Mouse (Mus musculus): ENCODE results near the gene Thbs2.
"Not testable (repeated sequence)": the region's sequence is repeated elsewhere in the genome, so short reads cannot be mapped to it uniquely, and the experiment has no call there.

Gene Thbs2

GRCm38 (mm10) chr17:14628901-14629300, 65.1 kb downstream of the Thbs2 start:
- no peak for ATAC-seq (ENCODE audit: low TSS enrichment)

GRCm38 (mm10) chr17:14627828-14628338, 66.2 kb downstream of the Thbs2 start:
- no peak for ATAC-seq (ENCODE audit: low TSS enrichment)

GRCm38 (mm10) chr17:14624433-14624832, 69.6 kb downstream of the Thbs2 start:
- ATAC-seq (ENCODE audit: low TSS enrichment): peak; percentile 41; the same call in 1 of the 2 replicates

GRCm38 (mm10) chr17:14621006-14621405, 73.0 kb downstream of the Thbs2 start:
- ATAC-seq (ENCODE audit: low TSS enrichment): not testable (repeated sequence)

- no peak for ATAC-seq (ENCODE audit: low TSS enrichment)
Measured at GRCm38 (mm10) chr17:14620037-14620436, 74.0 kb downstream of the Thbs2 start.

GRCm38 (mm10) chr17:14619038-14619437, 75.0 kb downstream of the Thbs2 start:
- no peak for ATAC-seq (ENCODE audit: low TSS enrichment)

Data from frontal cortex, adult (tissue).